Mouse (Mus musculus) T-helper 17 cell (primary cell): ENCODE measurements around the gene Rasgef1c.

Source experiments
- in situ Hi-C, 2 experiments: fragments of 300-600 bp; cut with MboI, MseI; formaldehyde crosslinking; loops; 1 replicate in 1 of 2; 2 replicates in 1 of 2; pipeline ENCODE4 v1.15.1; 2025; ENCODE audit warnings: high pct_unique_total_duplicates in 2 of 2

The Rasgef1c gene

DNA sequence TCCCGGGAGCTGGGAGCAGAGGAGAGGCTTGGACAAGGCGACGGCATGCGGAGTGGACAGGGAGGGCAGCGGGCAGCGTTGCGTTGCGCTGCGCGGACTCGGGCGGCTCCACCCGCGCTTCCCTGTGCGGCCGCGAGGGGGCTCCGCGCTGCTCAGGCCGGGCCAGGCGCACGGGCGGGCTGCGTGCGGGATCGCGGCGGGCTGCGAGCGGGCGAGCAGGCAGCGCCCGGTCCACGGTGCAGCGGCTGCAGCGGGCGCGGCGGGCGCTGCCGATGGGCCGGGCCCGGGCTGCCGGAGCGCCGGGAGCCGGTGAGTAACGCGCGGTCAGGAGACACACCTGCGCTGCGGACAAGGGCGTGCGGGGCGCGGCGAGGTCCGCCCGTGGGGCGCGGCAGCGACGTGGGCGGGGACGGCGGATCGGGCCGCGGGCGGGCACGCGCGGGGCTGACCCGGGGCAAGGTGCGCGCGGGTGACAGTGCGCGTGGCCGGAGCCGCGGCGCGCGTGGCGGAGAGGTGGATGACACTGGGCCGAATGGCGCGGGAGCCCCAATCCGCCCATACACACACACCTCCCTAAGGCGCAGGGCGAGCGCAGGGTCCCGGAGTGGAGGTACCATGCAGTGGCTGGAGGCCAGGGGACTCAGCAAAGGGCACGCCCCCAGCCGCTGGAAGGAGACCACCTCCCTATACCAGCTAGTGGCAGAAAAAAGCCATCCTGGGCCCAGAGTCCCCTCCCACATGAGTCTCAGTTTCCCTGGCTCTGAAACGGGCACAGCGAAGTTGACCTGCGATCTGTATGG, at the start of gene Rasgef1c:
Gene Rasgef1c, plus strand, starts transcription at position 177 of the 800 bp plus-strand sequence.
- in situ Hi-C loops: loop anchor here (5.0 kb wide), 2 partner anchors 55 to 60 kb away; no protein-coding TSS in a partner anchor

DNA sequence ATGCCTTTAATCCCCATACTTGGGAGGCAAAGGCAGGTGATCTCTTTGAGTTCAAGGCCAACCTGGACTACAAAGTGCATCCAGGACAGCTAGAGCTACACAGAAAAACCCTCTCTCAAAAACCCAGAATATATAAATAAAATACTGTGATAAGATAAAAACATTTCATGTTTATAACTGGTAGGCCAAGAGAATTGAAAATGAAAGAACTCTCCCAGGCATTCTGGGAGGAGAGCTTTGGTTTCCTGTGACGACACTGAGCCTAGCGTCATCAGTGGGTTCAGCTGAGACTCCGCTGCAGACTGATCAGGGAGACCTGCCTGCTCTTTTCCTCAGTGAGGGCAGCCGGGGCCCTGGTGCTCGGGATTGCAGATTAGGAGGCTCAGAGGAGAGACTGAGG, 46.5 kb upstream of the Rasgef1c start:
- in situ Hi-C loops: no loop called here

DNA sequence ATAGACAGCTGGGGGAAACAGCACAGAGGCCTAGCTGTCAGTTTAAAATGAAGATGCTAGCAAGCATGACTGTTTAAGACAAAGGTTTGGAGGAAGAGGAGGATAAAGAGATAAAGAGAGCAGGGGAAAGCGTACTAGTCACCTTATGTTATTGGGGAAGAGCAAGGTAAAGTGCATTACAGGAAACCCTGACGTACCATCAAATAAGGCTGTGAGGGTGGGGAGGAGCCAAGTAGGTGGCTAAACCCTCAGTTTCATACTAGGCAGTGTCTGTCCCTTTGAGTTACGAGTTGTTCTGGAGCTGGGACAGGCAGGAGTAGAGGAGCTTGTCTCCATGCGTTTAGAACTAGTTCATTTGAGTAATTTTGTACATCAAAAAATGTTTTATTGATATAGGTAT, 40.5 kb upstream of the Rasgef1c start:
- in situ Hi-C loops: no loop called here

DNA sequence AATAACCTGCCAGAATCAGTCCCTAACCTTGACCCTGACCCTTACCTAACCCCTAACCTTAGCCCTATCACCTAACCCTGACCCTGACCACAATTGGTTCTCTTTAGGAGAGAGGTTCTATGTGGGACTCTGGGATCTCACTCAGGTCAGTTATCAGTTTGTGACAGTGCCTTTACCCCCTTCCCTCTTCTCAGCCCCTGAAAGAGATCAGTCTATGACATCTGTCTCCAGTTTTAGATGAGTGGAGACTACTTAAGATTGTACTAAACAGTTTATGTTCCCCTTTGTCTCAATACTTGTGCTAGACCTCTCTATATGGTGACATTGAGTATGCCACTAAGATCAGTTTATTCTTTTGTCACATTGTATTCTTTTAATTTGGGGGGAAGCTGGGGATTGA, 37.7 kb upstream of the Rasgef1c start:
- in situ Hi-C loops: no loop called here

DNA sequence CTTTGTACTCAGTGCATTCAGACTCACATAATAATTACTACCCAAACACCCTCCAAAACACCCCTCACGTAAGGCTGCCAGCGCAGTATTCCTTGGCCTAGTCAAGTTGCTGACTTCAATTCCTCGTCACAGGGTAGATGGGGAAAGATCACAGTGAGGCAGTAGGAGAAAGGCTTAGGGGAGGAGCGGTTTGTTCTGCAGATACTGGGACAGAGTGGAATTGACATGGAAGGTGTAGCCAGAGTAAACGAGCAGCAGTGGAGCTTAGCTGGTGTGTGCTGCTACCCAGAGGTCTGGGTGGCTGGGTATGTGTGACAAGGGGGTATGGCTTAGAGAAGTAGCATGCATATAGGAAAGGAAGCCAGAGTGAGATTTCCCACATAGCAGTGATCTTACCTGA, 34.3 kb upstream of the Rasgef1c start:
- in situ Hi-C loops: loop anchor here in 1 of 2 experiments (5.0 kb wide), 1 partner anchor 45 kb away; no protein-coding TSS in a partner anchor

DNA sequence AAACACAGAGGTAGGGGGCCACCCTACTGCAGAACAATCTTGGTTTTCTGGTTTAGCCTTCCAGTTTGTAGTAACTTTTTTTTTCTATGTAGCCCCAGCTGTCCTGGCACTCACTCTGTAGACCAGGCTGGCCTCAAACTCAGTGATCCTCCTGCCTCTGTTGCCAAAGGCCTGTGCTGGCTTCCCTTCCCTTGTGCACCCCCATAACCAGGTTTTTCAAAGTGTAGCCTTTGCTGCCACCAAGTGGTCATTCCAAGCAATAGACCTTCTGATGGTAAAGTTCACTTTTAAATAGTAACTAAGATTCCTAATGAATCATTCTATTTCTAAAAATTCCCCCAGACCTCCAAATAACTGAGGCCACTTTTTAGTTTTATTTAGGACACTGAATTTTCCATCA, 31.9 kb upstream of the Rasgef1c start:
- in situ Hi-C loops: loop anchor here (5.0 kb wide), 2 partner anchors 47 to 212 kb away; no protein-coding TSS in a partner anchor

DNA sequence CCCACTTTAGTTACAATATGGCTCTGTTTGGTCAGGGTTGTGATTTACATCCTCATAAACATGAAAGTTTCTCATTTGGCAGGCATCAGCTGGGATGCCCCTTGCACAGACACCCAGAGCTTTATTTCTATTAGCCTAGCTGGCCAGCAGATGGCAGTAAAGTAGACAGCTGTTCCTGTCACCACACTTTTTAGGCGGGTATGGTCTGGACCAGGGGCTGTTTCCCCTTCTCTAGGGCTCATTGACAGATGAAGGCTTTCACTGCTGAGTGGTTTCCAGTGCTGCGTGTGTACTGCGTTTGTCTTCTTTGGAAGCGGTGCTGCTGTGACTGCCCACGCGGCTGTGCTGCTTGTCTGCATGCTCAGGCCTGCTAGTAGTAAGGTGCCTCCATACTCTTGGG, 29.7 kb upstream of the Rasgef1c start:
- in situ Hi-C loops: loop anchor here (5.0 kb wide), 2 partner anchors 50 to 215 kb away; no protein-coding TSS in a partner anchor

DNA sequence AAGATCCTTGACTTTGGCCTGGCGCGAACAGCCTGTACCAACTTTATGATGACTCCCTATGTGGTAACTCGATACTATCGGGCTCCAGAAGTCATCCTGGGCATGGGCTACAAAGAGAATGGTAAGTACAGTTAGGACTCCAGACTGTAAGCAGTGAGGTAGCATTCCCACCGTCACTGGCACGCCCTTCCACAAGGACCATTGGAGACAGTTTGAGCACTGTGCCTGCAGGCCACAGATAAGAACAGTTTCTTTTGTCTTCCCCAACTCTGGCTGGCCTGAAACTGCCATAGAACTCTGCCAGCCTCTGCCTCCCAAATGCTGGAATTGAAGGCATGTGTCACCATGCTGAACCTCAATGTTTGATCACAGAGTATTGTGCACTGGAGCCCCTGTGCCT, 28.9 kb upstream of the Rasgef1c start:
- in situ Hi-C loops: loop anchor here (5.0 kb wide), 2 partner anchors 50 to 215 kb away; no protein-coding TSS in a partner anchor

DNA sequence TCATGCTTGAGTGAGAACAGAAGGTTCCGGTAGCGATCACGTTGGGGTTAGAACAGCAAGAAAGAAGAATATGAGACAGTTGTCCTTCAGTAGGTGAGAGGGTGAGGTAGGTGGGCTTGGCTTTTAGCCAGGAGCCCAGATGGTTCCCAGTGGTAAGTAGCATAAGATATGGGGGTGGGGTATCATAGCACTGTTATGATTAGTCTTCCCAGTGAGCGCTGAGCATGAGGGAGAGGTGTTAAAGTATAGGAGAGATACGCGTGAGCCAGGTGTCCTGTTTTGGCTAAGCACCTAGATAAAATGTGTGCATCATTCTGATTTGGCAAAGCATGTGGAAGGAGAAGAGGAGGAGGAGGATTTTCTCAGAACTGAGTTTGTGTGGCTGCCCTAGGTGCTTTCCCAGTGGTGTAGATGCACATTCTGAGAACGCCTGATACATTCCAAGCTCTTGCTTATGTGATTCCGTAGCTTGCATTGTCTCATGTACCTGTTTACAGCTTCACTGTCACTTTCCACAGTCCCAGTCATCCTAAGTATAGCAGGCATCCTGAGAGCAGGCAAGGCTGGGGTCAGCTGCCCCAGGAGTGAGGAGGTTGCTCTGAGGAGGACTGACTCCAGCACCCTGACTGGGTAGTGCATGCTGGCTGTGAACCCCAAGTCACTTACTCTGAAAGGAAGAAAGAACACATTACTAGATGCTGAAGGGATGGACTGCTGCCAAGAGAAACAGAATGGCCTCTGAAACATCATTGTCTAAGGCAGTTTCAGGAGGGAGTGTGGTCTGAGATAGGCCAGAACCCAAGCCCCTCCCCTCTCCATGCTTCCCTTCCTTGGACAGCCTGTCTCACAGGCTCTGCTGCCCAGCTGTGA, 24.5 kb upstream of the Rasgef1c start:
- in situ Hi-C loops: no loop called here

DNA sequence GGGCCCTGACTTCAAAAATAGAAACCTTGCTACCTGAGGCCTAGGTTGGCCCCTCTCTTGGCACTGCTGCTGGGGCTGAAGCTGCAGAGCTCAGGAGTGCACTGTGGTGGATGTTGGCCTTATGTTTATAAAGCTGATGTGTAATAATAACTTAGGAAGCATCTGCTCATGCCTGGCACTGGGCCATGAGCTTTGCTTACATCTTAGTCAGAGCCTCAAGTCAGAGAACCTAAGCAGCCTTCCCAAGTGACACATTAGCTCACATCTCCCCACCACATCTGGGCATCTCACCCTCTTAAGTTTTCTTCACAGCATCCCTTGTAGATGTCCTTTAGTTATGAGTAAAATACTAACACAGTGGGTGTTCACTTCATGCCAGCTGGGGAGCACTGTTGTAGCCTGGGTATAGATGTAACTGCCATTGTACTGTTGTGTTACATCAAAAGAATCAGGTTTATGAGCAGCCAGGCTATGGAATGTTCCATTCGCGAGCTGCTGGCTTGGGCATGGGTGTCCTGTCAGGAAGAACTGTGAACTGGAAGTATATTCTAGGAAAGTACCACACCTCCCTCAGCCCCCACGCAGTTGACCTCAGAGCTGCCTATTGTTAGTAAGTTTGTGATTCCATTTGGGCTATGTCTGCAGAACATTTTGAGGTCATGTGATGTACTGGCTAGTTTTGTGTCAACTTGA, 21.5 kb upstream of the Rasgef1c start:
- in situ Hi-C loops: no loop called here

DNA sequence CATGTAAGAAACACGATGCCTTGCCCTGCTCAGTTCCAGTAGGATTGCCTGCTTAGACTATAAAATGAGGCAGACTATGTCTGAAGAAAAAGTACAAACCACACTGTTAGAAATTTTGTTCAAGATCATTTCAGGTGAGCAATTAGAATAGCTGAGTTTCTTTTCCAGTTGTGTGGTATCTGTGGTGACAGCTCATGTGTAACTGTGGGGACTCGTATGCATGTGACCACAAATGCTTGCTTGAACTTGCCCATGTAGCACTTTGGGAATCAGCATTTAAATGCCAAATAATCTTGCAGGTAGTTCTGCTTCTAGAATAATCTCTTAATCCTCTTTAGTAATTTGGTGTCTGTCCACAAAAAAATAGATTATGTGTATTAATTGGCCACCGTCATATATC, 18.2 kb upstream of the Rasgef1c start:
- in situ Hi-C loops: no loop called here

DNA sequence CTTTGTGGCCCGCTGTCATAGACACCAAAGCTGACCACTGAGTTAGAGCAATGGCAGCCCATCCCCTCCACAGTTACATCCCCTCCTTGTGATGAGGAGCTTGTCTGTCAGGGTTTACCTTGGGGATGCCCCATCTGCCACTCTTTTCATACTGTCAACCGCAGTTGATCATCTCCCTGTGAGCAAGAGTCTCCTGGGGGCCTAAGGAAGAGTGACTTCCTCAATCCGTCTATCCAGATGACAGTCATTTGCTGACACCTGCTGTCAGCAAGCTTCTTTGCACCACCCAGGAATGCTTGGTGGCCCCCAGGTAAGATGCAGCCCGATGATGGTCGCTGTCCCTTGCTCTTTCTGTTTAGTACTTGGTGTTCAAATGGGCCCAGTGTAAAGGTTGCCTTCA, 13.2 kb upstream of the Rasgef1c start:
- in situ Hi-C loops: no loop called here

DNA sequence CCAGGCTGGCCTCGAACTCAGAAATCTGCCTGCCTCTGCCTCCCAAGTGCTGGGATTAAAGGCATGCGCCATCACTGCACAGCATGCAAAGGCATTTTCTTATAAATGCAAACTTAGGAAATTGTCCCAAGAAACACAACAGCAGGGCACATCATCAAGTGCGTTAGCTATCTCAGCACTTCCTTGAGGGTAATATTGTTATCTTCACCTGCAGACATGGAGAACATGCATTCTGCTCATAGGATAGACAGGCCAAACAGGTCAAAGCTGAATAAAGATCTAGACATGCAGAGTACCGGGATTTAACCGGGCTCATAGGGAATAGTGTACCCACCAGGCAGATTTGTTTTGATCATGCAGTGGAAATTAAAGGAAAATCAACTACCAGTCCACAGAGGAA, 9.6 kb upstream of the Rasgef1c start:
- in situ Hi-C loops: no loop called here

DNA sequence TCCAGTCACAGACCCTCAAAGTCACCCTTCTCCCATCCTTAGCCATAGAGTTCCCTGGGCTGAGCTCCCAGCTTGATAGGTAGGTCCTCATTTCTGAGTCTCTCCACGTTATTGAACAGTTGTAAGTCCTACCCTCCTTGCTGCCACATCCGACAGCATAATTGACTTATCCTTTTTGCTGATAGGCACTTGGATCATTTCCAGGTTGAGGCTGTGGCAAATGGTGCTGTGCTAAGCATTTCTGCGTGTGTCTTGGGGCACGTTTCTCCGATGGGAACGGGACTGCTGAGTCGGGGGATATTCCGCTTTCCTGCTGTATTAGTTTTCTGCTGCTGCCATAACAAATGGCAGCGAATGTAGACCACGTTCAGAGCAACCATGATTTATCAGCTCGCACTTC, 7.8 kb upstream of the Rasgef1c start:
- in situ Hi-C loops: no loop called here

DNA sequence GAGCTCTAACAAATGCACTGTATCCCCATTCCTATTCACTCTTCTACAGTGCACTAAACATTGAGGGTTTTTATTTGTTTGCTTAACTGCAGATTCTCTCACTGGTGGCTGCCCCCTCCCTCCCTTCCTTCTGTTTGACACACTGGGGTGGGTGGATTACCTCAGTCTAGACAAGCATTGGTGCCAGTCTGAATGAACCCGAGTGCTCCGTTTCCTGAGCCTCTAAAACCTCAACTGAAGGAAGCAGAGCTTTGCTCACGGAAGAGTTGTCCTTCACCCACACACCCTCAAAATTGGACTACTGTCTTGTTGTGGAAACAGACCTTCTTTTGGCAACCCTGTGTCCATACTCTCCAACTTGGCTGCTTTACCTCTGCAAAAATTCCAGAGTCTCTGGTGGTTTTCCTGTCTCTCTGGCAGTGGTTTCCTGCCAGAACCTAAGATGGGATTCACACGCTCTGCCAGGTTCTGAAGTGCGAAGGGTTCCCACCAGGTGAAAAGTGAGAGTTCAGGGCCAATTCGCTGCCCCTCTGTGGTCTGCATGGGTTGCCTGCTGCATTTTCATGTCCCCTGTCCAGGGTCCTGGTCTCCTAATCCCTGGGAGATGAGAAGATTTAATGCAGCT, 5.6 kb upstream of the Rasgef1c start:
- in situ Hi-C loops: no loop called here

DNA sequence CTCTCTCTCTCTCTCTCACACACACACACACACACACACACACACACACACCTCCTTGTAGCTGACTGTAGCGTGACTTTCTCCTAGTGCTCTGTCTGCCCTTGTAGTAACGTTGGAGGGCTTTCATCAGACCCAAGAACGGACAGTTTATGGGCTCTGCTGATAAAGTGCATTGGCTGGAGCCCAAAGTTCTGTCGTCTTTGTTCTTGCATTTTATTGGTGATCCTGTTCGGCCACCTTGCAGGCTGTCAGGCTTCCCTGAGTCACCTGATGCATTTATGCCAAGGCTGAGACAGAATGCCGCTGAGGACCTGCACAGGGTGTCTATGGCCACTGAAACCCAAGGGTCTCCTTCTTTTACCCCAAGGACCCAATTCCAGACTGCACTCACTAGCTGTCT, 1.6 kb upstream of the Rasgef1c start:
- in situ Hi-C loops: loop anchor here (5.0 kb wide), 2 partner anchors 57 to 62 kb away; no protein-coding TSS in a partner anchor

DNA sequence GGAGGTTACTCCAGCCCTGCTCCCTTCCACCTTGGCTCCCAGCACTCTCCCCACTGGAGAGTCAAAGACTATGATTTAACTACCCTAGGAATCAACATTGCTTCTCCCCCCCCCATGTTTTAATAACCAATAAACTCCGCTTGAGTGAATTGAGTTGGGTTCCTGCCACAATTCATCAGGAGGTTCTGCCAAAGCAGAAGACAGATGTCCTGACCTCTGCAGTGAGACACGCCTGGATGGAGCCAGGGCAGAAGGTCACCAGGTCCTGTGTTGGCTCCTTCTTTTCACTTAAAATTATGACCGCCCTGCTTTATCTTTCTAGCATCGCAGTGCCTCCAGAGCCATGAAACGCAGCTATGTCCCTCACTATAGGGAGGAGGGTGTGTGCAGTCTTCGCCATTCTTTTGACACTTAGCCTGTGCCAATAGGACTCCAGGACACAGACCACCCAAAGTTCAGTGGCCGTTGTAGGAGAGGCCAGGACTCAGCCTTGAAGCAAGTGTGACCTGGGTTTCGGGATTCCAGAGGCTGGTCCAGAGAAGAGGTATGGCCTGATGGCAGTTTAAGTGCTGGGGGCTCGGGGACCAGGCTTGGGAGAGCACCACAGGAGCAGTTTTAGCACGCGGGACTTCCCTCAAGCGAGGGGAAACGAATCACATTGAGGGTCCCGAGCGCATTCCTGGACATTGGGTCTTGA, 525 bp upstream of the Rasgef1c start:
- in situ Hi-C loops: loop anchor here (5.0 kb wide), 2 partner anchors 56 to 61 kb away; no protein-coding TSS in a partner anchor

DNA sequence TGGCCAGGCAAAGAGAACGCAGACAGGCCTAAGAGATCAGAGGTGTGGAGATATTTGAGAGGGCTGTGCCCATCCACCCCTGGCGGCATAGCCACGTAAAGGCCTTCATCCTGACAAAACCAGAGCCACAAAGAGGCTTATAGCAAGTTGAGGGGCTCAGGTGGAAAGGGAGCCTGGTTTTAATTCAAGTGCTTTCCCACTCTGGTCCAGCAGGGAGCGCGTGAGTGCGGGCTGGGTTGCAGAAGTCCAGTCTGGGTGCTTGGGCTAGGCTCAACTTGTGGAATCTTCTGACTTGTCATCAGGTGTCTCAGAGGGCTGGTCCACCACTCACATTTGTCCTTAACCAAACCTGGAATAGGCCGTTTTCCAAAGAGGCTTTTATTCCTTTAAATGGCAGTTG, 1.7 kb downstream of the Rasgef1c start:
- in situ Hi-C loops: loop anchor here (5.0 kb wide), 2 partner anchors 54 to 59 kb away; no protein-coding TSS in a partner anchor

DNA sequence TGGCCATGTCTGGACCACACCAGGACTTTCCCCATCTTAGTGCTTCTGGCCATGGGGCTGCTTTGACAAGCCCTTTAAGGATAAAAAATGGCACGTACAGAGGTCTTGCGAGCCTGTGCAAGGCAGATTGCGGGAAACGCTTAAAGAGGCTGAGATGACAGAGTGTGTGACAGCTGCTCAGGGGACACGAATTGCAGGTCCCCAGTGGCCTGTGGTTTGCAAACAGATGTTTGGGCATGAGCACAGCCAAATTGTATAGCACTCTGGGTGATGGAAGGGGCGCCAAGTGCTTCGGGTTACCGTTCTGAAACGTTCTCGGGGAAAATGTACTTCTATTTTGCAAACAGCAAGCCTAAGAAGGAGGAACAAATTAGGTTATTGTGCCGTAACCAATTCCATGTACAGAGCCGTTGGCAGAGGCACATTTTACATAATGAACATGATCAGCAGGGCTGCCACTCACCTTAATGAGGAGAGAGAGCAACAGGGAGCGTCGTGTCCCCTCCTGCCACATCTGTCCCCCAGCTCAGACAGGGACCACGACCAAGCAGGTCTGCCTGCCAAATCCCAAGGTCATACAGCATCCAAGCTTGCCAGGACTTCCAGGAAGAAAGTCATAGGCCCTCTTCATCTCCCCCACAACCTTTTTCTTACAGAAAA, 17.0 kb downstream of the Rasgef1c start:
- in situ Hi-C loops: no loop called here

DNA sequence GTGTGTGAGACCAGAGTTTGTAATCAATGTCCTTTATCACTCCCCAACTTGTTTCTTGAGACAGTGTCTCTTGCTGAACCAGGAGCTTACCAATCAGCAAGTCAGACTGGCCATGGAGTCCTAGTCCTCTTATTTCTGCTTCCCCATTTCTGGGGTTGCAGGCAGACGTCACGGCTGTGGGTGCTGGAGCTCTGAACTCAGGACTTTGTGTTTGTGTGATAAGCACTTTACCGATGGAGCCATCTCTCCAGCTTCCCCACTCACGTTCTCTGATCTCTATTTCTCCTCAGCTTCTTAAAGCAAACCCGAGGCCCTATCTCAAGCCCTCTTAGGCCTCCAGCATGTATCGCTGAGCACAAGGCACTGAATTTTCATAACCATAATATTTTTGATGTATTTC, 17.7 kb downstream of the Rasgef1c start:
- in situ Hi-C loops: no loop called here
